Mouse (Mus musculus) testis, adult 2 months (tissue): ENCODE data around the gene Cd79b. TPM values are rescaled to one million over a fixed set of nuclear protein-coding genes. Genes with fewer than 3 reads are reported as not detected.

Experiments used
- H3K27ac ChIP-seq: fragments of 200-500 bp; 2 replicates; pipeline ENCODE4 v1.5.1; 2012; ENCODE audit warnings: low read depth, low read length; ENCODE audit not compliant: control insufficient read depth, insufficient read depth
- H3K27me3 ChIP-seq: fragments of 200-500 bp; 2 replicates; pipeline ENCODE4 v1.6.1; 2012; ENCODE audit warnings: mild to moderate bottlenecking, low read length, moderate library complexity; ENCODE audit not compliant: control insufficient read depth, insufficient read depth
- H3K36me3 ChIP-seq: fragments of 200-500 bp; 2 replicates; pipeline ENCODE4 v1.6.1; 2012; ENCODE audit warnings: mild to moderate bottlenecking, low read length; ENCODE audit not compliant: control insufficient read depth, insufficient read depth
- H3K4me1 ChIP-seq: fragments of 200-500 bp; 2 replicates; pipeline ENCODE4 v1.6.1; 2012; ENCODE audit warnings: low read length; ENCODE audit not compliant: control insufficient read depth, insufficient read depth
- H3K4me3 ChIP-seq: fragments of 200-500 bp; 2 replicates; pipeline ENCODE4 v1.5.1; 2012; ENCODE audit warnings: low read depth, mild to moderate bottlenecking, low read length, moderate library complexity, mixed read lengths; ENCODE audit not compliant: control insufficient read depth
- CTCF ChIP-seq: fragments of 200-500 bp; IDR thresholded peaks from 2 replicates; pipeline ENCODE4 v1.5.1; 2012; ENCODE audit warnings: low read depth, mild to moderate bottlenecking, inconsistent platforms, low read length, moderate library complexity; ENCODE audit not compliant: control insufficient read depth, insufficient read depth, insufficient replicate concordance
- POLR2A ChIP-seq: fragments of 200-500 bp; IDR thresholded peaks from 2 replicates; pipeline ENCODE4 v1.6.1; 2012; ENCODE audit warnings: low read depth, mild to moderate bottlenecking, inconsistent platforms, low read length, moderate library complexity; ENCODE audit not compliant: control insufficient read depth
- polyA plus RNA-seq: library from polyadenylated mRNA; depleted of rRNA; stranded (reverse); fragments of >200 nt; gene quantifications from 2 replicates; pipeline ENCODE4 v1.2.3, GENCODE M21; 2012

Cd79b gene
- polyA plus RNA-seq, 1 experiment = 0.09 TPM

- no peaks in the 10 kb centered on the region for H3K36me3 ChIP-seq
- no peak overlapping the region for H3K4me3 ChIP-seq
- TF ChIP-seq POLR2A = no peak
- no peak for TF ChIP-seq CTCF
- no peak overlapping the region for H3K27ac ChIP-seq
- no peaks in the 10 kb centered on the region for H3K27me3 ChIP-seq
- peaks cover 11% of the 10 kb centered on the region for H3K4me1 ChIP-seq
Measured at GRCm38 (mm10) chr11:106306065-106306385, 8.5 kb downstream of the Cd79b start.

GRCm38 (mm10) chr11:106305348-106306064, 9.1 kb downstream of the Cd79b start:
- H3K27me3 ChIP-seq = no peaks in the 10 kb centered on the region
- no peak overlapping the region for H3K4me3 ChIP-seq
- peaks cover 11% of the 10 kb centered on the region for H3K4me1 ChIP-seq
- no peak for TF ChIP-seq CTCF
- TF ChIP-seq POLR2A = no peak
- H3K27ac ChIP-seq = no peak overlapping the region
- no peaks in the 10 kb centered on the region for H3K36me3 ChIP-seq

- TF ChIP-seq POLR2A (no peak), CTCF (peak; percentile 76; the same call in 1 of the 2 replicates)
- Histone ChIP-seq H3K27me3 (no peaks in the 10 kb centered on the region), H3K36me3 (no peaks in the 10 kb centered on the region), H3K27ac (no peak overlapping the region), H3K4me1 (peaks cover 4% of the 10 kb centered on the region), H3K4me3 (no peak overlapping the region)
Measured at GRCm38 (mm10) chr11:106302634-106303033, 11.9 kb downstream of the Cd79b start.

DNA sequence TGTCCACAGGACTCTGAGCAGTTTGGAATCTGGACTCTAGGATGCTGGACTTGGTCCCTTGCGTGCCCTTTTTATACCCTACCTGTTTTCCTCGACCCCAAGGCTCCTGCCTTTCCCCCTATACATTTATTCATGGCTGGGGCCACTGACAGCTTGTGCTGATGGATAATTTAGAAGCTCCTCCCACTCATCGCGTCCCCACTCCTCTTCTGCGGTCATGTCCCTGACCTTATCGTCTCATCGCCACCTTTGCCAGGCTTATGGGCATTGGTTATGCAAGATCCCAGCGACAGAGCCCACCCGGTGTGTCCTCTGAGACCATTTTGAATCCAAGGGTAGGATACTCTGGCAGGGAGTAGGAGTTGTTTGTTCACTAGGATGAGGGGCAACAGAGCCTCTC, 12.8 kb downstream of the Cd79b start, which contains the start of gene Gh:
Gene Gh, minus strand, starts transcription at position 101 of the 400 bp plus-strand sequence.
- Histone ChIP-seq H3K27me3 (no peaks in the 10 kb centered on the region), H3K36me3 (no peaks in the 10 kb centered on the region), H3K4me1 (peaks cover 4% of the 10 kb centered on the region), H3K4me3 (no peak within 1 kb of the TSS), H3K27ac (no peak within 1 kb of the TSS)
- TF ChIP-seq CTCF (no peak), POLR2A (no peak)

DNA sequence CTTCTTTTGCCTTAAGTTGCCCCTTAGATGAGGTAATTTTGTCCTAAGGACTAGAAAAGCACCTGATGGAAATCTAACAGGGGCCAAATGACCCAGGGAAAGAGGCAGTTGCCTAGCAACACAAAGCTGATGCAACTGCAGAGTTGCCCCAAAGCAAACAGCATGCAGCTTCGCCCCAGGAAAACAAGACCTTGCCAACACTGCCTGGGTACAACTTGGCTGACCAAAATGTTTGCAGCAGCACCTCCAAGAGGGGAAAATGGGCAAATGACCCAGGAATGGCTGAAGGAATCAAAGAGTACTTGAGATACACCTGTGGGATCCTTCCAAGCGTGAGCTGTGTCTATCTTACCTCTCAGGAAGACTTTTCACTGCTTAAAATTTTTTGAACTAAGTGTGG, 22.7 kb downstream of the Cd79b start:
- Histone ChIP-seq H3K27ac (no peak overlapping the region), H3K36me3 (no peaks in the 10 kb centered on the region), H3K27me3 (no peaks in the 10 kb centered on the region)

GRCm38 (mm10) chr11:106290376-106290775, 24.2 kb downstream of the Cd79b start:
- Histone ChIP-seq H3K4me3 (no peak overlapping the region), H3K4me1 (no peaks in the 10 kb centered on the region), H3K27me3 (no peaks in the 10 kb centered on the region), H3K36me3 (no peaks in the 10 kb centered on the region; the same call in none of the 2 replicates), H3K27ac (no peak overlapping the region)
- TF ChIP-seq CTCF (no peak), POLR2A (no peak)

More for the DNA sequence above, 22.7 kb downstream of the Cd79b start:
- H3K4me1 ChIP-seq = no peaks in the 10 kb centered on the region
- H3K4me3 ChIP-seq = no peak overlapping the region
- TF ChIP-seq CTCF = no peak
- no peak for TF ChIP-seq POLR2A

GRCm38 (mm10) chr11:106289369-106289768, 25.2 kb downstream of the Cd79b start:
- no peak for TF ChIP-seq POLR2A
- TF ChIP-seq CTCF = peak; percentile 21; the same call in 1 of the 2 replicates
- H3K4me1 ChIP-seq = no peaks in the 10 kb centered on the region

More at GRCm38 (mm10) chr11:106289369-106289768, 25.2 kb downstream of the Cd79b start:
- no peaks in the 10 kb centered on the region; the same call in none of the 2 replicates for H3K36me3 ChIP-seq
- H3K27me3 ChIP-seq = no peaks in the 10 kb centered on the region
- H3K4me3 ChIP-seq = no peak overlapping the region
- no peak overlapping the region for H3K27ac ChIP-seq
